Mouse (Mus musculus) hindbrain, embryonic 12.5 days (tissue): ENCODE results near the gene Pdik1l. TPM values are rescaled to one million over a fixed set of nuclear protein-coding genes. Genes with fewer than 3 reads are reported as not detected.
"Not testable (repeated sequence)": the region's sequence is repeated elsewhere in the genome, so short reads cannot be mapped to it uniquely, and the experiment has no call there.

Source experiments
- ATAC-seq: fragments of 200-750 bp; cut with Nextera tagmentation; 2 replicates; pipeline ENCODE4 v1.8.0; 2017; ENCODE audit warnings: moderate TSS enrichment; ENCODE audit not compliant: low FRiP score
- H3K27ac ChIP-seq: fragments of 300-500 bp; sonication (generic); 2 replicates; pipeline ENCODE4 v1.5.1; 2016; ENCODE audit warnings: mild to moderate bottlenecking
- H3K27me3 ChIP-seq: fragments of 300-500 bp; sonication (generic); 2 replicates; pipeline ENCODE4 v1.6.1; 2016; ENCODE audit warnings: mild to moderate bottlenecking
- H3K36me3 ChIP-seq: fragments of 300-500 bp; sonication (generic); 2 replicates; pipeline ENCODE4 v1.6.1; 2016; ENCODE audit warnings: mild to moderate bottlenecking
- H3K4me1 ChIP-seq: fragments of 300-500 bp; sonication (generic); 2 replicates; pipeline ENCODE4 v1.6.1; 2016
- H3K4me2 ChIP-seq: fragments of 300-500 bp; sonication (generic); replicated peaks from 2 replicates; pipeline ENCODE4 v1.6.1; 2016; ENCODE audit warnings: mild to moderate bottlenecking
- H3K4me3 ChIP-seq: fragments of 300-500 bp; sonication (generic); 2 replicates; pipeline ENCODE4 v1.5.1; 2016; ENCODE audit warnings: mild to moderate bottlenecking
- H3K9ac ChIP-seq: fragments of 300-500 bp; sonication (generic); 2 replicates; pipeline ENCODE4 v1.6.1; 2016; ENCODE audit warnings: mild to moderate bottlenecking, moderate library complexity
- H3K9me3 ChIP-seq: fragments of 300-500 bp; sonication (generic); replicated peaks from 2 replicates; pipeline ENCODE4 v1.6.1; 2016; ENCODE audit warnings: mild to moderate bottlenecking
- WGBS: fragments of 180-500 bp; shearing (Covaris S2); methylation state at CpG from one replicate; pipeline ENCODE4 v1.1.7; 2016; 5-methylcytosine and 5-hydroxymethylcytosine counted together
- polyA plus RNA-seq: library from polyadenylated mRNA; unstranded; fragments of >200 nt; fragmentation: Nextera tagmentation; extraction: Ambion mirVana; gene quantifications from 2 replicates; pipeline ENCODE4 v1.2.1, GENCODE M21; 2016

The Pdik1l gene
- polyA plus RNA-seq, 1 experiment from 2014 or later, result 30.8 TPM

- WGBS, result 92% methylated on average over 8 of the region's 8 CpGs
- Histone ChIP-seq H3K4me2 (no peak overlapping the region), H3K36me3 (no peaks in the 10 kb centered on the region), H3K27ac (no peak overlapping the region), H3K9ac (no peak overlapping the region), H3K4me1 (no peaks in the 10 kb centered on the region), H3K9me3 (no peaks in the 10 kb centered on the region), H3K27me3 (peaks cover 13% of the 10 kb centered on the region), H3K4me3 (no peak overlapping the region)
- no peak for ATAC-seq
These were observed 9.7 kb upstream of the Pdik1l start for GRCm38 (mm10) chr4:134297369-134297768.

DNA sequence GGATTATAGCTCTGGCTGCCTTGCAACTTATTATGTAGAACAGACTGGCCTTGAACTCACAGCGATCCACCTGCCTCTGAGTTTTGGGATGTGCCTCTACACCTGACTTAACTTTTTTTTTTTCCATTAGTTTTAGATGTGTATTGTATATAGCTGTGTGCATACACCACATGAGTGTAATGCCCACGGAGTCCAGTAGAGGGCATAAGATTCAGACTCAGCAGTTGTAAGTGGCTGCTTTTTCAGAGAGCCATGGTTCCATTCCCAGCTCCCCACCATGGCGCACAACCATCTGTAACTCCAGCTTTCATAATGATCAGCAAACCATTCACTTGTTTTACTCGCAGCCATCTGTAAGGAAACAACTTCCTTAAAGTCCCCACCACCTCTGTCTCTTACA lies 8.8 kb upstream of the Pdik1l start:
- no peaks in the 10 kb centered on the region for H3K36me3 ChIP-seq
- WGBS, result 91% methylated on average over 4 of the region's 4 CpGs
- peaks cover 13% of the 10 kb centered on the region for H3K27me3 ChIP-seq
- no peak overlapping the region for H3K4me2 ChIP-seq
- H3K9me3 ChIP-seq, result no peaks in the 10 kb centered on the region
- no peaks in the 10 kb centered on the region for H3K4me1 ChIP-seq
- ATAC-seq, result no peak
- no peak overlapping the region for H3K9ac ChIP-seq
- H3K4me3 ChIP-seq, result no peak overlapping the region
- no peak overlapping the region for H3K27ac ChIP-seq

DNA sequence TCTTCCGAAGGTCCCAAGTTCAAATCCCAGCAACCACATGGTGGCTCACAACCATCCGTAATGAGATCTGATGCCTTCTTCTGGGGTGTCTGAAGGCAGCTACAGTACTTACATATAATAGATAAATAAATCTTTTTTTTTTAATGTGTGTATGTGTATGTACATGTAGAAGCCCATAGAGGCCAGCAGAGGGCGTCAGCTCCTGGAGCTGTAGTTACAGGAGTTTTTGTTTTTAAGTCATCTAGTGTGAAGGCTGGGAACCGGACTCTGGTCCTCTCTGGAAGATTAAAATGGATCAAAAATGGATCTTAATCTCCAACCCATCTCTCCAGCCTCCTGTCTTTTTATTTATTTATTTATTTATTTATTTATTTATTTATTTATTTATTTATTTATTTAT lies 8.4 kb upstream of the Pdik1l start:
- 89% methylated on average over 4 of the region's 4 CpGs for WGBS

GRCm38 (mm10) chr4:134293692-134294163 lies 6.0 kb upstream of the Pdik1l start:
- H3K4me1 ChIP-seq, result peaks cover 5% of the 10 kb centered on the region; the same call in 1 of the 2 replicates
- WGBS, result 74% methylated on average over 9 of the region's 9 CpGs
- no peaks in the 10 kb centered on the region for H3K9me3 ChIP-seq
- no peak overlapping the region for H3K4me3 ChIP-seq
- ATAC-seq, result no peak
- H3K27ac ChIP-seq, result no peak overlapping the region
- H3K27me3 ChIP-seq, result peaks cover 13% of the 10 kb centered on the region
- H3K4me2 ChIP-seq, result no peak overlapping the region
- no peak overlapping the region for H3K9ac ChIP-seq
- no peaks in the 10 kb centered on the region for H3K36me3 ChIP-seq

More for the DNA sequence above, 8.4 kb upstream of the Pdik1l start:
- not testable (repeated sequence) for H3K9me3 ChIP-seq, H3K27ac ChIP-seq, ATAC-seq, H3K4me2 ChIP-seq, H3K4me1 ChIP-seq, H3K9ac ChIP-seq, H3K36me3 ChIP-seq, H3K4me3 ChIP-seq
- peaks cover 13% of the 10 kb centered on the region for H3K27me3 ChIP-seq

GRCm38 (mm10) chr4:134293061-134293691 lies 5.5 kb upstream of the Pdik1l start:
- peaks cover 13% of the 10 kb centered on the region for H3K27me3 ChIP-seq
- H3K36me3 ChIP-seq, result no peaks in the 10 kb centered on the region
- H3K27ac ChIP-seq, result no peak overlapping the region
- H3K4me1 ChIP-seq, result peaks cover 11% of the 10 kb centered on the region
- no peak overlapping the region for H3K4me3 ChIP-seq
- 72% methylated on average over 18 of the region's 18 CpGs for WGBS
- no peaks in the 10 kb centered on the region for H3K9me3 ChIP-seq
- ATAC-seq, result no peak
- H3K9ac ChIP-seq, result no peak overlapping the region
- H3K4me2 ChIP-seq, result no peak overlapping the region

GRCm38 (mm10) chr4:134292067-134292466 lies 4.4 kb upstream of the Pdik1l start:
- no peaks in the 10 kb centered on the region for H3K9me3 ChIP-seq
- H3K4me3 ChIP-seq, result no peak overlapping the region
- no peak overlapping the region for H3K4me2 ChIP-seq
- H3K36me3 ChIP-seq, result no peaks in the 10 kb centered on the region
- peaks cover 15% of the 10 kb centered on the region for H3K4me1 ChIP-seq
- H3K9ac ChIP-seq, result no peak overlapping the region
- no peak for ATAC-seq
- peaks cover 13% of the 10 kb centered on the region for H3K27me3 ChIP-seq
- WGBS, result 24% methylated on average over 7 of the region's 7 CpGs
- H3K27ac ChIP-seq, result no peak overlapping the region

GRCm38 (mm10) chr4:134288397-134289256 lies 932 bp upstream of the Pdik1l start:
- Histone ChIP-seq H3K9me3 (no peaks in the 10 kb centered on the region), H3K27ac (peak overlapping the region; percentile 100), H3K4me1 (peaks cover 25% of the 10 kb centered on the region), H3K9ac (peak overlapping the region; percentile 99), H3K27me3 (peaks cover 9% of the 10 kb centered on the region), H3K4me3 (peak overlapping the region; percentile 94), H3K36me3 (peaks cover 8% of the 10 kb centered on the region), H3K4me2 (peak overlapping the region; percentile 97)
- 48% methylated on average over 11 of the region's 11 CpGs for WGBS
- no peak for ATAC-seq

DNA sequence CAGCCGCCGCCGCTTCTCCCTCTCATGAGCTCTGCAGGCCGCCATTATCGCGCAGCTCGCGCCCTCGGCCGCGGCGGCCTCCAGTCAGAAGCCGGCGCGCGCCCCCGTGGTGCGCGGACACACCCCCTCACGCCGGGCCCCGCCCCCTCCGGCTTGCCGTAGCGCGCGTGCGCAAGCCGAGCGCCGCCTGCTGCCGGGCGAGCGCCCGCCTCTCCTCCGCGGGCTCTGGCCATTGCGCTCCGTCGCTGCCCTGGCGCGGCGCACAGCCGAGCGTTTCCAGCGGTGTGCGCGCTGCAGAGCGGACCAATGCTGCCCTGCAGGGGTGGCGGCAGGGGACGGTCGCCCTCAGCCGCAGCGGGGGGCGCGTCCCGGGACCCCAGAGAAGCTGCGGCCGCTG lies 529 bp downstream of the Pdik1l start:
- under 1% methylated on average over 55 of the region's 59 CpGs for WGBS
- ATAC-seq, result peak; percentile 97
- peak overlapping the region; percentile 94 for H3K4me3 ChIP-seq

GRCm38 (mm10) chr4:134286226-134287167 lies 1.2 kb downstream of the Pdik1l start:
- ATAC-seq, result peak; percentile 74
- Histone ChIP-seq H3K4me2 (peak overlapping the region; percentile 97), H3K27ac (peak overlapping the region; percentile 100), H3K9ac (peak overlapping the region; percentile 99), H3K27me3 (no peaks in the 10 kb centered on the region), H3K36me3 (peaks cover 21% of the 10 kb centered on the region), H3K4me3 (peak overlapping the region; percentile 94), H3K9me3 (no peaks in the 10 kb centered on the region), H3K4me1 (peaks cover 25% of the 10 kb centered on the region)
- 3% methylated on average over 53 of the region's 59 CpGs for WGBS

More for the DNA sequence above, 529 bp downstream of the Pdik1l start:
- H3K36me3 ChIP-seq, result peaks cover 15% of the 10 kb centered on the region
- no peaks in the 10 kb centered on the region for H3K27me3 ChIP-seq
- peak overlapping the region; percentile 100 for H3K27ac ChIP-seq
- peak overlapping the region; percentile 99 for H3K9ac ChIP-seq
- H3K4me1 ChIP-seq, result peaks cover 25% of the 10 kb centered on the region
- peak overlapping the region; percentile 97 for H3K4me2 ChIP-seq
- no peaks in the 10 kb centered on the region for H3K9me3 ChIP-seq

- Histone ChIP-seq H3K9me3 (no peaks in the 10 kb centered on the region), H3K36me3 (peaks cover 30% of the 10 kb centered on the region), H3K4me1 (peaks cover 25% of the 10 kb centered on the region), H3K9ac (no peak overlapping the region), H3K27me3 (no peaks in the 10 kb centered on the region), H3K27ac (no peak overlapping the region), H3K4me2 (no peak overlapping the region), H3K4me3 (no peak overlapping the region)
- no peak for ATAC-seq
- WGBS, result 92% methylated on average over 2 of the region's 2 CpGs
These were observed 2.8 kb downstream of the Pdik1l start for GRCm38 (mm10) chr4:134284942-134285341.

DNA sequence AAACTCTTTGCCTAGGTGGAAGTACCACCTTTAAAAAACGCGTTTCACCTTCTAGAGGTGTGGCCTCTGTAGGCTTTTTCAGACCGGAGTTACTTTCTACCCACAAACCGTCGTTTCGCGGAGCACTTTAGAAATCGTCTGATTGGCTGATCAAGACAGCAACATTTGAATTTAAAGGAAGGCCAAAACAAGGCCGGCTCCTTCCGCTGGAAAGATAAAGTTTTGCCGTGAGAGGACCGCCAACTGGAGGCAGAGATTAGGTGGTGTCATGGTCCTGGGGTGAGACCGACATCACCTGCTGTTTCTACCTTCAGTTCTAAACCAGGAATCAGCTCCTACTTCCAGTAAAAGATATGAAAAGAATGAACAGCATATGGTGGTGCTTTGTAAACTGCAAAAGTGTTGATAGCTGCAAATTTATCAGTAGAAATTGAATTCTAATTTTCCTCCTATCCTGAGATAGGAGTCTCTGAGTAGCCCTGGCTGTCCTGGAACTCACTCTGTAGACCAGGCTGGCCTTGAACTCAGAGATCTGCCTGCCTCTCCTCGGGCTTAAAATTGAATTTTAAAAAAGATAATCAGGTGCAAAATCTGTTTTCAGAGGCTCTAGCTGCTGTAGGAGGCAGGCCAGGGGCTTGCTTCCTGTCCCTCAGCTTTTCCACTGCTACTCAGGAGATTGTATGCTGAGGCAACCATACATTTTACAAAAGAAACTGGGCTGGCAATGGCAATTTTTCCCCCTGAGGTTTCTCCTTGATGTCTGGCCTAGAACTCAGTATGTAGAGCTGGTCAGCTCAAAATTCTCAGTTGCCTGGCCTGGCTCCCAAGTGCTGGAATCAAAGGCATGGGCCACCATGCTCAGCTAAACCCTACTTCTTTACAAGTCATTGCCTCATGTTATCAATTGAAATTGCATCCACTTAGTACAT lies 14.0 kb downstream of the Pdik1l start:
- peaks cover 25% of the 10 kb centered on the region for H3K36me3 ChIP-seq
- ATAC-seq, result no peak
- no peaks in the 10 kb centered on the region for H3K4me1 ChIP-seq
- 0 out of 2 replicates have a peak overlapping the region, but pooled peaks have one; percentile 13 for H3K9ac ChIP-seq
- H3K4me2 ChIP-seq, result peak overlapping the region; percentile 11; the same call in 1 of the 2 replicates
- no peaks in the 10 kb centered on the region for H3K9me3 ChIP-seq
- WGBS, result 6% methylated on average over 14 of the region's 14 CpGs
- H3K4me3 ChIP-seq, result no peak overlapping the region
- no peaks in the 10 kb centered on the region for H3K27me3 ChIP-seq
- no peak overlapping the region for H3K27ac ChIP-seq
